Mouse (Mus musculus) liver, embryonic 11.5 days (tissue): ENCODE results near the gene H3f3b. TPM values are rescaled to one million over a fixed set of nuclear protein-coding genes. Genes with fewer than 3 reads are reported as not detected.

ENCODE experiments used
- ATAC-seq: fragments of 200-750 bp; cut with Nextera tagmentation; replicated peaks from 2 replicates; pipeline ENCODE4 v1.8.0; 2017; ENCODE audit warnings: moderate number of reproducible peaks, mild to moderate bottlenecking, moderate TSS enrichment, moderate library complexity; ENCODE audit not compliant: low FRiP score
- DNase-seq: peaks from one replicate; pipeline ENCODE4 v3.0.0-alpha.2; 2017; ENCODE audit warnings: low spot score
- H3K27ac ChIP-seq: fragments of 300-500 bp; sonication (generic); 2 replicates; pipeline ENCODE4 v1.5.1; 2014; ENCODE audit warnings: mild to moderate bottlenecking, low read depth, low read length, control low read depth
- H3K27me3 ChIP-seq: fragments of 300-500 bp; sonication (generic); replicated peaks from 2 replicates; pipeline ENCODE4 v1.6.1; 2014; ENCODE audit warnings: low read length, mixed read lengths; ENCODE audit not compliant: control insufficient read depth, insufficient read depth
- H3K36me3 ChIP-seq: fragments of 300-500 bp; sonication (generic); 2 replicates; pipeline ENCODE4 v1.6.1; 2014; ENCODE audit warnings: mild to moderate bottlenecking, low read length, moderate library complexity, mixed read lengths; ENCODE audit not compliant: control insufficient read depth, insufficient read depth
- H3K4me1 ChIP-seq: fragments of 300-500 bp; sonication (generic); replicated peaks from 2 replicates; pipeline ENCODE4 v1.6.1; 2014; ENCODE audit warnings: low read length, mixed read lengths; ENCODE audit not compliant: control insufficient read depth, insufficient read depth
- H3K4me2 ChIP-seq: fragments of 300-500 bp; sonication (generic); 2 replicates; pipeline ENCODE4 v1.6.1; 2014; ENCODE audit warnings: mild to moderate bottlenecking, control low read depth, moderate library complexity
- H3K4me3 ChIP-seq: fragments of 300-500 bp; sonication (generic); 2 replicates; pipeline ENCODE4 v1.5.1; 2014; ENCODE audit warnings: low read depth, low read length, control low read depth
- H3K9ac ChIP-seq: fragments of 300-500 bp; sonication (generic); 2 replicates; pipeline ENCODE4 v1.6.1; 2014; ENCODE audit warnings: low read depth, low read length, control low read depth
- H3K9me3 ChIP-seq: fragments of 300-500 bp; sonication (generic); 2 replicates; pipeline ENCODE4 v1.6.1; 2016; ENCODE audit warnings: low read length, inconsistent platforms, mixed read lengths; ENCODE audit not compliant: control insufficient read depth
- WGBS: fragments of 180-500 bp; shearing (Covaris S2); extraction: QIAGEN DNeasy Blood & Tissue Kit; methylation state at CpG from one replicate; pipeline ENCODE4 v1.1.7; 2014; 5-methylcytosine and 5-hydroxymethylcytosine counted together
- polyA plus RNA-seq: library from polyadenylated mRNA; unstranded; fragments of >200 nt; fragmentation: Nextera tagmentation; extraction: Ambion mirVana; gene quantifications from 2 replicates; pipeline ENCODE4 v1.2.1, GENCODE M21; 2014

H3f3b gene
- polyA plus RNA-seq, result 1,141 and 1,182 TPM in 2 replicates

DNA sequence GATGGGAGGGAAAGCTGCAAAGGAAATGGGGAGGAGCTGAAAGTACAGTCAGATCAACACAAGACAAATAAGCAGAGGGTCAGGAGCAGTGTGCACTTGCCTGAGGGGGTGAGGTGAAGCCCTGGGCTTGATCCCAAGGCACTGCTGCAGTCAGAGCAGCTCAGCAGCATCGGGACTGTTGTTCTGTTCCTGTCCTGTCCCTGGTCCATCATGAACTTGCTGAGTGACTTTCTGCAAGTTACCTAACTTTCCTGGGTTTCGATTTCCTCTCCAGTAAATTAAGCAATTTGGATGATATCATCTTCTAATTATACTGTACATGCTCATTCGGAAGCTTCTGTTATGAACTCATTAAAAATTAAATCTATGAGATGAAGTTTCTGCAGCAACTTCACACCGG lies at the start of gene H3f3b:
Gene H3f3b, minus strand, starts transcription at position 207 of the 400 bp plus-strand sequence.
- H3K4me3 ChIP-seq, result no peak within 1 kb of the TSS
- WGBS, result 83% methylated on average over 4 of the region's 4 CpGs
- H3K36me3 ChIP-seq, result 0 out of 2 replicates have a peak, but pooled peaks cover 4% of the 10 kb centered on the region
- no peaks in the 10 kb centered on the region for H3K27me3 ChIP-seq
- ATAC-seq (no peak), DNase-seq (no peak)
- H3K9me3 ChIP-seq, result no peaks in the 10 kb centered on the region
- H3K4me2 ChIP-seq, result no peak within 1 kb of the TSS
- no peak within 1 kb of the TSS for H3K9ac ChIP-seq
- H3K4me1 ChIP-seq, result peaks cover 6% of the 10 kb centered on the region; the same call in 1 of the 2 replicates
- 0 out of 2 replicates have a peak within 1 kb of the TSS, but pooled peaks have one; percentile 15 for H3K27ac ChIP-seq

DNA sequence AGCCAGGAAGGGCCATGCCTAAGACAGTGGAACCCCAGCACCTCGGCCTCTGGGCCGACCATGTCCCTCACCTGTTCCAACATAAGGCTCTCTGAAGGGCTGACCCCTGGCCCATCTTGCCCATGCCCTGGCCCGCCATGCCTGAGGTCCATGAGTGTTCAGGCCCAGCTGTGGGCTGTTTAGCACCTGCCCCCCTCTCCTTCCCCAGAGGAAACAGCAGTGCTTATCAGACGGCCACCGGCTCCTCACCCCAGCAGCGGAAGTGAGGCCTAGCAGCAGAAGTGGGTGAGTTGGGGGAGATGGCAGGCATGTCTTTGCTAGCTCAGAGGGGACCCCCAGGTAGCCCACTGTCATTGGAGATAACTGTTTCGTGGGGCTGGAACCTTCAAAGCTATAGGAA lies 49.1 kb upstream of the H3f3b start:
- Histone ChIP-seq H3K9ac (peak overlapping the region; percentile 94), H3K9me3 (no peaks in the 10 kb centered on the region), H3K27me3 (no peaks in the 10 kb centered on the region), H3K4me2 (peak overlapping the region; percentile 96), H3K36me3 (peaks cover 18% of the 10 kb centered on the region; the same call in 1 of the 2 replicates), H3K4me3 (peak overlapping the region; percentile 68), H3K27ac (peak overlapping the region; percentile 100), H3K4me1 (peaks cover 56% of the 10 kb centered on the region)
- 31% methylated on average over 7 of the region's 7 CpGs for WGBS
- peak; percentile 65 for ATAC-seq
- DNase-seq, result no peak

DNA sequence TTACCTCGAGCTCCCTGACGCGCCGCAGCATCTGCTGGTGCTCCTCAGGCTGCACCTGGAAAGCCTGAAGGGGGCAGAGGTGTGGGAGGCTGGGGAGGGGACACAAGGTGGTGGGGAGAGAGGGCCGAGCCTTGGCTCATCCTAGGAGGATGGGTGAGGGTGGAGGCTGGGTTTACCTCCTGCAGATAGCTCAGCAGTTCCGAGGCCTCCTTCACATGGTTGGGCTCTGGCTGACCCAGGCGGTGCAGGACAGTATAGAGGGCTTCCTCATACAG lies 48.4 kb upstream of the H3f3b start:
- H3K4me1 ChIP-seq, result peaks cover 56% of the 10 kb centered on the region
- ATAC-seq (no peak; the same call in 1 of the 2 replicates), DNase-seq (no peak)
- H3K36me3 ChIP-seq, result peaks cover 15% of the 10 kb centered on the region; the same call in 1 of the 2 replicates
- no peaks in the 10 kb centered on the region for H3K27me3 ChIP-seq
- WGBS, result 41% methylated on average over 7 of the region's 7 CpGs
- H3K27ac ChIP-seq, result peak overlapping the region; percentile 100
- peak overlapping the region; percentile 68 for H3K4me3 ChIP-seq
- peak overlapping the region; percentile 94 for H3K9ac ChIP-seq
- no peaks in the 10 kb centered on the region for H3K9me3 ChIP-seq
- peak overlapping the region; percentile 96 for H3K4me2 ChIP-seq

DNA sequence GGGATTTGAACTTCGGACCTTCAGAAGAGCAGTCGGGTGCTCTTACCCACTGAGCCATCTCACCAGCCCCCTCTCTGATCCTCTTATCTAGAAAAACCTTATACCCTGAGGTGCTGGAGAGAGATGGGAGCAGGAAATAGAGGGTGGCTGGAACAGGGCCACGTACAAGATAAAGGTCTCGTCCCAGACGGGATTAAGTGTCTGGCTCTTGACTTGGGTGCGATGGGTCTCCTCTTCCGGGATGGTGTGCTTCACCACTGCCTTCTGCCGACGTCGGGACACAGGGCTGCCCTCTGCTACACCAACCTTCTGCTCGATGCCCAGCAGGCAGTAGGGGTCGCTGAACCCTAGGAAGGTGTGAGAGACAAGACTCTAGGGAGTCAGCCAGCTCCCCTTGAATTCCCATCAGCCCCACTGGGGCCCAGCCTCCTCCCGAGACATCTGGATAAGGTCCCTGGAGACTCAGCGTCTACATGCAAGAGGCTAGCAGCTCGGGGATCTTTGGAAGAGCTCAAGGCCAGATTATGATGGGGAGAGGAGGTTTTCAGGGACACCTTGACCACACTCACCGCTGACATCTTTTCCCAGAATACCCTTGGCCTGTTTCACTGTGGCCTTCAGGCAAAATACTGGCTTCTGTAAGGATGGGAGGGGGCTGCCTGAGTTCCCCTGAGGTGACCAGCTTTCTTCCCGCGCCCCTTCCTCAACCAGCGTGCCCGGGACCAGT lies 47.9 kb upstream of the H3f3b start:
- 29% methylated on average over 20 of the region's 20 CpGs for WGBS
- peaks cover 56% of the 10 kb centered on the region for H3K4me1 ChIP-seq
- H3K4me2 ChIP-seq, result peak overlapping the region; percentile 96
- H3K27ac ChIP-seq, result peak overlapping the region; percentile 100
- ATAC-seq, result peak; percentile 11; the same call in 1 of the 2 replicates
- H3K4me3 ChIP-seq, result peak overlapping the region; percentile 68
- no peaks in the 10 kb centered on the region for H3K27me3 ChIP-seq
- H3K9me3 ChIP-seq, result no peaks in the 10 kb centered on the region
- DNase-seq, result peak; percentile 63
- peak overlapping the region; percentile 94 for H3K9ac ChIP-seq
- H3K36me3 ChIP-seq, result peaks cover 12% of the 10 kb centered on the region; the same call in 1 of the 2 replicates

DNA sequence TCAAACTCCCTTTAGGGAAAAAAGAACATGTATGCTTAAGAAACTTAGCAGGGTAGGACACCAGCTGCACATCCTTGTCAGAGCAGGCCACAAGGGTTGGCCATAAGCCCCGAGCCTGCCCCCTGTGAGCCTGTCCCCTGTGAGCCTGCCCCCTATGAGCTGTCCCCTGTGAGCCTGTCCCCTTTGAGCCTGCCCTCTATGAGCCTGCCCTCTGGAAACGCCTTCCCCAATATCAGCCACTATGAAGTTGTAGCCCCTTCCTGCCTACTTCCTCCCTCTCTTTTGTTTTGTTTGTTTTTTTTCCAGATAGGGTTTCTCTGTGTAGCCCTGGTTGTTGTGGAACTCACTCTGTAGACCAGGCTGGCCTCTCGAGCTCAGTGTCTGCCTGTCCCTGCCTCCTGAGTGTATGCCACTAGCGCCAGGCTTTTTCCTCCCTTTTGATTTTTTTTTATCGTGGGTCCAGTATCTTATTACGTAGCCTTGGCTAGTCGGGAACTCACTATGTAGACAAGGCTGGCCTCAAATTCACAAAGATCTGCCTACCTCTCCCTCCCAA lies 46.8 kb upstream of the H3f3b start:
- DNase-seq (no peak), ATAC-seq (no peak)
- Histone ChIP-seq H3K27ac (peak overlapping the region; percentile 35; the same call in 1 of the 2 replicates), H3K4me3 (no peak overlapping the region), H3K4me1 (peaks cover 45% of the 10 kb centered on the region), H3K27me3 (no peaks in the 10 kb centered on the region), H3K9ac (no peak overlapping the region), H3K9me3 (no peaks in the 10 kb centered on the region), H3K4me2 (no peak overlapping the region), H3K36me3 (peaks cover 9% of the 10 kb centered on the region; the same call in 1 of the 2 replicates)
- 49% methylated on average over 7 of the region's 7 CpGs for WGBS

DNA sequence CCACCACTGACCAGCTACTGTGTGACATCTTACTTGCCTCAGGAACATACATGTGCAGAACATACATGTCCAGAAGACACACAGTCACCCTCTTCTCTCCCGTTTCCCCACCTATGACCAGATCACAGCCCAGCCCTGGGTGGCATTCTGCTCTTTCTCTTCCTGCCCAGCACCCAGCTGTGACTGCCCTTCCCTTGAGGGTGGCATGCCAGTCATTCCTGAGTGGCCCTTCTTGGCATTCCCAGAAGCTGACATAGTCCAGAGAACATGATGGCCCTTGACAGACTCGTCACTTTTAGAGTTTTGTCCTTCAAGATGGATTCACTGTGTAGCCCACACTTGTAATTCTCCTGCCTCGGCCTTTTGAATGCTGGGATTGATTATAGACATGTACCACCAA lies 44.8 kb upstream of the H3f3b start:
- H3K9ac ChIP-seq, result no peak overlapping the region
- H3K27me3 ChIP-seq, result no peaks in the 10 kb centered on the region
- no peak overlapping the region for H3K4me2 ChIP-seq
- peaks cover 27% of the 10 kb centered on the region for H3K4me1 ChIP-seq
- 0 out of 2 replicates have a peak, but pooled peaks cover 3% of the 10 kb centered on the region for H3K36me3 ChIP-seq
- DNase-seq (no peak), ATAC-seq (no peak)
- no peak overlapping the region for H3K27ac ChIP-seq
- H3K4me3 ChIP-seq, result no peak overlapping the region
- WGBS, result 85% methylated on average over 3 of the region's 3 CpGs
- no peaks in the 10 kb centered on the region for H3K9me3 ChIP-seq

DNA sequence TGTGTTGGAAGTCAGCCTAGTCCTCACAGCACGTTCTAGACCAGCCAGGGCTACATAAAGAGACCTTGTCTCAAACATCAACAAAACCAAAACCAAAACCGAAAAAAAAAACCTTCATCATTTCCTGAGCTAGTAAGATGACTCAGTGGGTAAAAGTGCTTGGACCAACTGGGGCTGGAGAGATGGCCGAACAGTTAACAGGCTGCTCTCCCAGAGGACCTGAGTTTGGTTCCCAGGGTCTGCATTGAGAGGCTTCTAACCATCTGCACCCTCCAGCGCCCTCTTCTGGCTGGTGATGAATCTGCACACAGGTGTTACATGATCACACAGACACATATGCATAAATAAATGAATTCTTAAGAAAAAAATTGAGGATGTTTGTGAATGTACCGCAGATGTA lies 43.7 kb upstream of the H3f3b start:
- DNase-seq (no peak), ATAC-seq (no peak)
- 51% methylated on average over 5 of the region's 5 CpGs for whole genome bisulfite sequencing
- H3K27me3 ChIP-seq, result no peaks in the 10 kb centered on the region
- 0 out of 2 replicates have a peak, but pooled peaks cover 4% of the 10 kb centered on the region for H3K36me3 ChIP-seq
- H3K27ac ChIP-seq, result no peak overlapping the region
- H3K4me2 ChIP-seq, result no peak overlapping the region
- H3K4me3 ChIP-seq, result no peak overlapping the region
- no peak overlapping the region for H3K9ac ChIP-seq
- H3K9me3 ChIP-seq, result no peaks in the 10 kb centered on the region
- peaks cover 18% of the 10 kb centered on the region for H3K4me1 ChIP-seq

DNA sequence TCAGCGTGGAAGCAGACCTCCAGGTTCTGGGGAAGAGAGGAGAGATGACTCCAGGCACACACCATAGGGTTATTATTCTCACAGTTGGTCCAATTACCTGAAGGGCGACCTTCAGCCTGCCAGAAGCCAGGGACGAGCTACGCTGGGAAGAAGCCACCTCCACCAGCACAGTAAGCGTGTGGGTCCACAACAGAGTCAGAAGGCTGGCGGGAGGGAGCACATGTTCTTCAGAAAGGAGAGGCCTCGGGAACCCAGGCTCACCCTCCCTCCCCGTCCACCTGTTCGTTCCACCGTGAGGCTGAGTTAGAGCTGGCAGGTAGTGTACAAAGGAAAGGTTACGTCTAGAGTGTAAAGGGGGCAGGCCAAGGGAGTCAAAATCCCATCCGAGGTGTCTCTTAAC lies 37.6 kb upstream of the H3f3b start:
- Histone ChIP-seq H3K9me3 (no peaks in the 10 kb centered on the region), H3K9ac (no peak overlapping the region), H3K4me2 (no peak overlapping the region), H3K4me3 (no peak overlapping the region), H3K27ac (no peak overlapping the region), H3K36me3 (peaks cover 15% of the 10 kb centered on the region), H3K4me1 (no peaks in the 10 kb centered on the region), H3K27me3 (no peaks in the 10 kb centered on the region)
- no peak for ATAC-seq
- 90% methylated on average over 12 of the region's 12 CpGs for WGBS
- DNase-seq, result no peak
